Mouse (Mus musculus): ENCODE results near the gene Tgoln1.
A peak's percentile ranks its signal among the peaks of the same experiment; 100 is the strongest.

Gene Tgoln1

DNA sequence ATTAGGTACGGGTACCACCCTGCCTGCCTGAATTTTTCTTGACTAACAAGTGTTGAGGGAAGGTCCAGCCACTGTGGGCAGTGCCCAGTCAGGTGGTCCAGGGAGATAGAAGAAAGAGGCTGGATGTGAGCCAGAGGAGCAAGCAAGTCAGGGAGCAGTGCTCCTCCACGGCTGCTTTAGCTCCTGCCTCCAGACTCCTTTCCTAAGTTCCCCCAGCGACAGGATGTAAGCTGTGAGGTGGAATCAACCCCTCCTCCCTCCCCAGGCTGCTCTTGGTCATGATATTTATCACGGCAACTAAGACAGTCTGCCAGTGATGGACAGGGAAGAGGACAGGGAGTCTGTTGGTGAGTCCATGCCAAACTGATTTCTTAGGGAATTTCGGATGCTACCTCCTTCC lies 22.9 kb downstream of the Tgoln1 start:
- no peak for DNase-seq (ENCODE audit: low spot score in 2 of 2)

DNA sequence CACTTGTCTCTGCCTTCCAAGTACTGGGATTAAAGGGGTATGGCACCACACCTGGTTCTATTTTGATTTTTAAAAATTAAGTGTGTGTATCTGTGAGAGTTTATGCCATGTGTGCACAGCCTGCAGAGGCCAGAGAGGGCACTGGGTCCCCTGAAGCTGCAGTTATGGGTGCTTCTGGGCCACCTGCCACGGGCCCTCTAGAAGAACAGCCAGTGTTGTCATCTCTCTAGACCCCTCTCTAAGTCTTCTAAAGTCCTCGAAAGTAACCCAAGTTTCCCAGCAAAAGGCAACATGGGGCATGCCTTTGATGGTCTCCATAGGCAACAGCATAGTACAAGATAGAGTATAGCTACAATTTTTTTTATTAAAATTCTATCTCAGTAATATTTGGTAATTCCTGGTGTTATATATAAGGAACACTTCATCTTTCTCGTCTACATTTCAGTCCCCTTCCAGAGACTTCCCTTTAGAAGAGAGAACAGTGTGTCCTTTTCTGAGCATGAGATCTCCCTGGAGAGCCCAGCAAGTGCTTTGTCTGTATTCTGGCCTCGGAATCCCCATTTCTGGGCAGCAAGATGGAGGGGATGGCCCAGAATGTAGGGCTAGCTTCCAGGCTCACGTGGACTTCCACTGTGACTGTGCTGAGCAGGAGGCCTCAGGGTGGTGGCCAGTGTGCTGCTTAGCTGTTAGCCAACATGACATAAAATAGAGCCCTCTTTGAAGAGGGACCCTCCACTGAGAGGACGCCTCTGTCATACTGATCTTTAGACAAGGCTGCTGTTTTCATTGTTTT lies 23.6 kb downstream of the Tgoln1 start:
- DNase-seq (ENCODE audit: low spot score in 2 of 2): no peak

DNA sequence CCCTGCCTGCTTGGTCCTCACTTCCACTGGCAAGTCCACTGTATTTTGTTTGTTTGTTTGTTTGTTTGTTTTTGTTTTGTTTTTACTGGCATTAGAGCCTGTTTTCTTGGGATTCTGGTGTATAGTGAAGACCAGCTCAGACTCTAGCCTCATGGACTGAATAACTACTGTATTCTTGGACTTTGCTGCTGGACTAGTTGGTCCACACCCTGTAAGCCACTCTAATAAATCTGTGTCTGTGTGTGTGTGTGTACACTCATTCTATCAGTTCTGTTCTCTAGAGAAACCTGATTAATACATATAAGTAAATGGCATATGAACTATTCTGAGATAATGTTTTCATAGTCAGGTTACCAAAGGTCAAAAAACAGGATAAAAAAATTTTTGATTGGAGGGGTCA lies 26.7 kb downstream of the Tgoln1 start:
- DNase-seq (ENCODE audit: low spot score in 2 of 2): no peak

DNA sequence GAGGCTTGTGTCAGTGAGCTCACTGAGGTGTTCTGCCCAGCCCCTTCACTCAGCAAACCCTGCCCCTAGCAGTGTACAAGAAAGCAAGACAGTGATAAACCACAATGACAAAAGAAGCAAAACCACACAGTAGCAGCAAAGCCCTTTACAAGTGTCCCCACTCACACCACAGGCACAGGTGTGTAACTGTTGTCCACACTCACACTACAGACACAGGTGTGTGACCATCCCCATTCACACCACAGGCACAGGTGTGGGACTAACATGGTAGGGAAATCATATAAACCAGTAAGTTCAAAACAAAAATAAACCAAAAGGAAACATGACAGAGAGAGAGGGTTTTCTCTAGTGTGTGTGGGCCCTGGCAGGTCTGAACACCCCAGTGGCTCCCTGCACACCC lies 28.5 kb downstream of the Tgoln1 start:
- DNase-seq (ENCODE audit: low spot score in 2 of 2): no peak

DNA sequence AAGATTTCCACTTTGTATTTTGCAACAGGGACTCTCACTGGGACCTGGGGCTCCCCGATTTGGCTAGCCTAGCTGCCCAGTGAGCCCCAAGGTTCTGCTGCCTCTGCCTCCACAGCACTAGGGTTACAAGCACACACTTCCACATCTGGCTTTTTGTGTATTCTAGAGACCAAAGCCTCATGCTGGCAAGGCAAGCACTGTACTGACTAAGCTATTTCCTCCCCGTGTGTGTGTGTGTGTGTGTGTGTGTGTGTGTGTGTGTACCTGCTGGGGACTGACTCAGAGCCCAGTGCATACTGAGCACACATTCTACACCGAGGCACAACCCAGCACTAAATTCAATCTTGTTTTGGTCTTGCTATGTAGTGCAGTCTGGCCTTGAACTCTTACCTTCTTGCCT lies 30.1 kb downstream of the Tgoln1 start:
- DNase-seq (ENCODE audit: low spot score in 2 of 2): no peak

DNA sequence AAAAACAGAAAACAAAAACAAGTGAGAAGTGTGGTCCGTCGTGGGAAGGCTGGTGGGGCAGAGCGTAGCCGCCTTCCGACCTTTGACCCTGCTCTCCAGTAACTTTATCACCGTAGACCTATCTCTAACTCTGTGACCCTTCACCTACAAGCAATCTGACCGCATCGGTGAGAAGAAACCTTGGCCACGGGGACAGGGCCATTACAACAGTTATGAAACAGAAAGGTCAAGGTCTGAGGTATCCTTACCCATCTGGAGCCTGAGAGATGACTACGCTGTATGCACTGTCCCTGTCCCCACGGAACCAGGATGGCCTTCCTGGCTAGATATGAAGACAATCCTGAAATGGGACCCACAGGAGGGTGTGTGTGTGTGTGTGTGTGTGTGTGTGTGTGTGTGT lies 32.6 kb downstream of the Tgoln1 start:
- no peak for DNase-seq (ENCODE audit: low spot score in 2 of 2)

DNA sequence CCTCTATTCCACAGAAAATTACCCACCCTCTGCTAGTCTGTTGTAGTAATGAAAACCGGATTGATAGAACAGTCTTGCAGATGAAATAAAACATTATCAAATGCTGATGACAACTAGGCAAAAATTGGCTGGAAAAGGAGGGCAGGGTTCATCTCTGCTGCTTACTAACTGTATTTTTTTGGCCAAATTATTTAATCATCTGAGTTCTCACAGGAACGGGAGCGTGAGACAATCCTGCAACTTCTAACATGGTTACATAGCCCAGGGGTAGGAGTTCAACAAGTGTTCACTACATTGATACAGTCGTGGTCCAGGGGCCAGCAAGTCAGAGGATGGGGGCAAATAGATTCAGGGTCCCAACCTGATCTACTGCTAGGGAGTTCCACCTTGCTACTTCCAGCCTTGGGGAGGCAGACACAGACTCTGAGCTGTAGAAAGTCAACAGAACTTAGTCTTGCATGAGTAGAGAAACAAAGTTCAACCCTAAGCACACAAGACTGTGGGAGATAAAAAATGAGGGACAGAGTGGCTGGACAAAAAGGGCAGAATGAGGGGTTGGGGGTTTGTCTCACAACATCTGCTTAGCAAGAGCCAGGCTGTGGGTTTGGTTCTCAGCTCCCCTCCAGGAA lies 33.5 kb downstream of the Tgoln1 start:
- DNase-seq (ENCODE audit: low spot score in 2 of 2): no peak

DNA sequence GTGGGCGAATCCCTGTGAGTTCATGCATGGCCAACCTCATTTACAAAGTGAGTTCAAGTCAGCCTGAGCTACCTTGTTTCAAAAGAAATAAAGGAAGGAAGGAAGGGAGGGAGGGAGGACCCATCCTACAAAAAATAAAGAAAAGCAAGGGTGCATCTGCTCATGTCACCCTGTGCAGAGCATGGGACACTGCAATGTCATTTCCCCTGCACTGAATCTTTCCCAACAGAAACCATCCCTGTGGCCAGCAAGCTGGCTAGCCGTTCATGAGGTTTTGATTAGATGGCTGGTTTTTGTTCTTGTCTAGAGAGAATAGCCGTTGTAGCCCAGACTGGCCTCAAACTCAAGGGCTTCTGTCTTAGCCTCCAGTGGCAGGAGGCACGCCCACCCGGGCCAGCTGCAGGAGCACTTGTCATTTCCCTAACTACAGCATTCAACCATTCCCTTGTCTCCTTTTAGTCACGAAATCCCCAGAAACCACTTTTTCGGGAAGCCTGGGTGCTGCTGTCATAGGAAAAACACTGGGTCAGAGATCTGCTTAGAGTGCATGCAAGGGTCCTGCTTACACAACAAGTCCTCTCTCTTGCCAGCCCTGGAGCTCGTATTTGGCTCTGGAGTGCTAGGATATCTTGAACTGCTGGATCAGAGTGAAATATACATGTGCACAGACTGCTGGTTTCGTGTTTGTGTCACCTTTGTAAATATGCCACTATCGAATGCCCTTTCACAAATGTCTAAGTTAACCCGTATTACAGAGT lies 35.0 kb downstream of the Tgoln1 start:
- DNase-seq (ENCODE audit: low spot score in 2 of 2): no peak

DNA sequence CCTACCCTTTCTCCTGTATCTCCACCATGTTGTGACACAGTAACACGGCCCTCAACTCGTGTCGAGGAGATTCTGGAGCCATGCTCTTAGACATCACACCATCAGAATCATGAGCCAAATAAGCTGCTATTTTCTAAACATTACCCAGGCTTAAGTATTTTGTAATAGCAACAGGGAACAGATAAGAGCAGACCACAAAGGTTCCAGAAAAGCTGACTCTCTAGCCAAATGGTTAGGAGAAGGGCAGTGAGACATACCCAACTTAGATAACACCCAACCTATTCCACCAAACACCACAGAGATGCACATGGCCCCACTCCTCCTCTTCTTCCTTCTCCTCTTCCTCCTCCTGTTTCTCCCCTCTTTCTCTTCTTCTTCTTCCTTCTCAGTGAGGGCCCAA lies 40.8 kb downstream of the Tgoln1 start:
- DNase-seq (ENCODE audit: low spot score in 2 of 2): no peak

DNA sequence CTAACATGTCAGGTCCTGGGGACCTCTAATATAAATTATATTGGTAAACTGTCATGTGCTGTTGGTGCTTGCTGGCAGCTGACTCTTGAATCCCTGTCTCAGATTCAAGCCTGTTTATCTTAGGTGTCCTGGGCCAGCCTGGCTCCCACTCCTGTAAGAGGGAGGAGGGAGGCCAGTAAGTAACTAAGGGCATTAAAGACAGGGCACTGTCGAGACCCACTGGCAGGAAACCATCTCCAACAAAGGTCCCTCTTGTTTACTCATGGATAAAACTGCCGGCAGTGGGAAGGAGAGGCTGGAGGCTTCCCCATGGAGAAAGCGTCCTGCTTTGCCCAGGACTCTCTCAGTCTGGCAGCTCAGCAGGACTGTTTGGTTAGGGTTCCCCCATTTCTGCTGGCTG lies 45.0 kb downstream of the Tgoln1 start:
- no peak for DNase-seq (ENCODE audit: low spot score in 2 of 2)

DNA sequence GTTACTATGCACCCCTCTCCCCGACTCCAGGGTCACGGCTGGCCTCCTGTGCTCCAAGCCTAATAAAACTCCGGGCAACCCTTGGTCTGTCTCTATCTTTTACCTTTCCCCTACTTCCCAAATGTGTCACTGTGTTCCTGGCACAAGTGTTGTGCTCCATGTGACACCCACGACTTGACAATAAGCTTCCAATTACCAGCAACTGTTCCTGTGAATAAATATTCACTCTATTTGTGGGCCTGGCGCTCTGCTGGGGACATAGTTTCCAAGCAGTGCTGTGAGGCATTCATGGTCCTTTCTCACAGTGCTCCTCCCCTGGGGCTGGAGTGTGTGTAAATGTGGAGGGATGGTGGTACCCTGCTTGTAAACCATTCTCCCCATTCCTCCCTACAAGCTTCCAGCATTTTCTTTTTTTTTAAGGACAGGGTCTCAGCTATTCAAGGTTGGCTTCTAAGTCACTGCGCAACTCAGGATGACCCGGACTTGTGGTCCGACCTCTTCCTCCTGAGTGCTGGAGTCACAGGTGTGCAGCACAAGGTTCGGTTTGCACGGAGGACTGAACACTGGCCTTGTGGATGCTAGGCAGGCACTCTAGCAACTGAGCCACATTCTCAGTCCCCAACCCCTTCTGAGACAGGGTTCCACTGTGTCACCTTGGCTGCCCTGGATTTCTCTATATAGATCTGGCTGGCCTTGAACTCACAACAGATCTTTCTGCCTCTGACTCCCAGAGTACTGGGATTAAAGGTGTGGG lies 46.0 kb downstream of the Tgoln1 start:
- no peak for DNase-seq (ENCODE audit: low spot score in 2 of 2)

DNA sequence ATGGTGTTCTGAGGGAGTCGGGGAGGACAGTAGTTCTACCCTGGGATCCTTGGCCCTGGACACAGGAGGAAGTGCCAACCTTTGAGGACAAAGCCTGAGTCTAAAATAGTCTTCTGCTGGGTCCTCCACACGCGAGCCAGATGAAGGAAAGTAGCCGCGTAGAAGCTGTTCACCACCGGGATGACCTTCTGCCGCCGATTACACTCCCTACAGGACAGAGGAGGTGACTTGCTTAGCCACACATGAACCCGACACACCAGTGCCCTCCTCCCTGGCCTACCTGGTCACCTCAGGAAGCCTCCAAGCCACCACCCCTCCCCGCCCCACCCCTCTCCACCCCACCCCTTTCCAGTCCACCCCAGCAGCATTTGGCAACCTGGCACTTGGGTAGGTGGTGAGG lies 48.1 kb downstream of the Tgoln1 start:
- no peak for DNase-seq (ENCODE audit: low spot score in 2 of 2)

DNA sequence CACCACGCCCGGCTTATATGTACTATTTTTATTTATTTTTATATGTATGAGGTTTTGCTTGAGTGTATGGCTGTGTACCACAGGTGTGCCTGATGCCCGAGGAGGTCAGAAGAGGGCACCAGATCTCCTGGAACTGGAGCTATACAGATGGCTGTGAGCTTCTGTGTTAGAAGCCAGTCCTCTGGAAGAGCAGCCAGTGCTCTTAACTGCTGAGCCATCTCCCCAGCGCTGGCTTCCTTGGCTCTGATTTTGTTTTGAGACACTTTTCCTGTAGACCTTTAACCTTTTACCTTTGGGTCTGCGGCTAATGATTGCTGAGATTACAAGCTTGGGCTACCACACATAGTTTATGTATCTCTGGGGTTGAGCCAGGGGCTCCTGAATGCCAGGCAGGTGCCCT lies 49.3 kb downstream of the Tgoln1 start:
- no peak for DNase-seq (ENCODE audit: low spot score in 2 of 2)

DNA sequence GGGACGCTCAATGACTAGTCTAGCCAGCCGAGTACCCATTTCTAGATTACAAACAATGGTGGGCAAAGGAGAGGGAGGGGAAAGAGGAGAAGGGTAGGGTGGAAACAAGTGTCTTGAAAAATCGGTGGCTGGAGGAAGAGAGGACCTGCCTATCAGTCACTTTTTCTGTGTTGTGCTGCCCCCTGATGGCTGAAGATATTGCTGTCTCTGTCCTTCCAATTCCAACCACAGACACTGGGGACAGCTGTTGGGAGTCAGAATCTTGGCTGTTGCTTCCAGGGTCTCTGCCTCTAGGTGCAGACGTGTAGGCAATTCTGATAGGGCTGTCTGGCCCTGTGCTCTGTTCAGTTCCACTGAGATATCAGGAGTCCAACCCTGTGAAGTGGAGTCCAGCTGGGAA lies 50.8 kb downstream of the Tgoln1 start:
- peak; percentile 90 to 95 for DNase-seq (ENCODE audit: low spot score in 2 of 2)

DNA sequence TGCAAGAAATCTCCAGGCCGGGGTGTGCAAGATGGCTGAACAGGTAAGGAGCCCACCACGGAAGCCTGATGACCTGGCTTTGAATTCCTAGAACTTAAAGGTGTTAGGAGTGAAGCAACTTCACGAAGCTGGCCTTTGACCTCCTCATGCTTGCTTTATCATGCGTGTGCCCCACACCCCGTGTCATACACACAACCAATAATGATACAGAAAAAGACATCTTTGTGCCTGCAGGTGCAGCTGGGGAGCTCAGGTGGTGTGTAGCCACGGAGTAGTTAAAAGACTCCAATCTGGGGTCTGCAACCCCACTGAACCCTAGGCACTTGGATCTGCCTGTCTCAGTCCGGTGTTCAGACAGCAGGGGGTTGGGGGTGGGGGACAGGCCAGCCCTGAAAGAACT lies 51.3 kb downstream of the Tgoln1 start:
- DNase-seq (ENCODE audit: low spot score in 2 of 2): no peak

DNA sequence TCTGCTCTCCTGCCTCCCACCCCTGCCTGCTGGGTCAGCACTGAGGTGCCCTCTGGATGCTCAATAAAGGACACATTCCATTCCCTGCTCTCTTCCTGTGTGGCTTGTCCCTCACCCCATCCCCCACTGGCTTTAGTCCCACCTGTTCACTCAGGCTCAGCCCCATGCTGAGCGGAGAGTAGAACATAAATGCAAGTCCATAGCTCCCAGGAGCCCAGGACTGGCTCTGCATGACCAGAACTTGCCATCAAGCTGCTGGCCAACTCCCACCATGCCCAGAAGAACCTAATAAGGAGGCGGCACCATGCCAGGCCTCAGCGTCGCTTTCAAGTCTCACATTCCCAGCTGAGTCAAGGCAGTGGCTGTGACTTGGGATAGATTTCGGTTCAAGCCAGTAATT lies 53.9 kb downstream of the Tgoln1 start:
- no peak for DNase-seq (ENCODE audit: low spot score in 2 of 2)

DNA sequence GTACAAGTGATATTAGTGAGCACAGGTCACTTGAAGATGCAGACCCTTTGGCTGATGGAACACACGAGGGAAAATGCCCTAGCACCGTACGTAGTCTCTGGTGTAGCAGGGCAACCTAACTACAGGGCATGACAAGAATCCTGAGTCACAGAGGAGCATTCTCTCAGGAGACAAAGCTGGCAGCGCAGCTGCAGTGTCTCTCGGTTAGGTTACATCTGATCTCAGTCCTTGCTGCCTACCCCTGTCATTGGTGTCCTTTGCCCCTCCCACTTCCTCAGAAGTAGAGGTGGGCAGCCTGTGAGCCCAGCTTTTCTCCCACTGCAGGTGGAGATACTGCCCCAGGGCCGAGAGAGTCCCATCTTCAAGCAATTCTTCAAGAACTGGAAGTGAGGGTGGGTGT lies 54.3 kb downstream of the Tgoln1 start:
- DNase-seq (ENCODE audit: low spot score in 2 of 2): no peak

DNA sequence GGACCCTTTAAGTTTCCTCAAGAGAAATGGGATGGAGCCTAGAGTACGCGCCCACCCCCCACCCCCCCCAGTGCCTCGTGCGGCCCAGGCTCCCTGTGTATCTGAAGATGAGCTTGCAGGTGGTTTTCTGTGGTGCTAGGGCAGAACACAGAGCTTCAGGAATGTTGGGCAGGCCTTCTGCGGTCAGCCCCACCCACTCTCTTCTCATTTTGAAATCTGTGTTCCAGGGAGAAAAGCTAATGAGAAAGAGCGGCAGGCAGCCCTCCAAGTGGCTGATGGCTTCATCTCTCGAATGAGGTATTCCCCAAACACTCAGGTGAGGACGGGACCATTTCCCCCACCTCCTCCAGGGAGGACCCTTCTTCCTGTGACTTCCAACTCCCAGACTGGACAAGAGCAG lies 56.0 kb downstream of the Tgoln1 start:
- DNase-seq (ENCODE audit: low spot score in 2 of 2): no peak

All from frontal cortex, postnatal 36 days (tissue).